Mouse (Mus musculus): ENCODE results near the gene Rpl39.

Rpl39 gene

DNA sequence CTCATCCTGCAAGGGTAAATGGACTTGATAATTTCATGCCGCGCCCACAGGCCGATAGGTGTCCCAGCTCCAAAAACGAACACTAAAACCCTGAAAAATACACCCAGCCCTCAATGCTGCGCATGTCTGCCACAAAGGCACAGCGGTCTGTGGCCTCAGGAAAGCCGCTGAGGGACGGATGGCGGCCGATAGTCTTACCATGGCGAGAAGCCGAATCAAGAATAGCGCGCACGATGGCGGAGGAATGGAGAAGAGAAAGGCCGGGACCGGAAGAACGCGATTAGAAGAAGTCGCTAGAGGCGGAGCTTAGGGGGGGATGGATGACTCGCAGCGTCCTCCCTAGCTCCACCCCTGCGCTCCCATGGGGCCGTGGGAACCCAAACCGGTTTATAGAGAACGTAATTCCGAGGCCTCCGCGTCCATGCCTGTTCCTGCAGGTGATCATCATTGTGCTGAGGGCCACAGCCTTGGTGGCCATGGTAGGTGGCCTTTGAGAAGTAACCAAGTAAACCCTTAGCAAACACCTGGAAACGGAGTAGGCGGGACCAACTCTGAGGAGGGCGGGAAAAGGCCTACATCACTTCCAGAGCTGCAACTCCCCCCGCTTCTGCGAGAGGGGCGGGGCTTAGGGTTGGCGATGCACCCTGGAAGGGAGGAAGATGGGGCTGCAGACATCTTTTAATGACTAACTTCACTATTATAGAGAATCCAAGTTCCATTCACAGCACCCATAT lies at the start of gene Rpl39:
Gene Rpl39 (minus strand): TSS at position 476 of the 734 bp plus-strand sequence.
- peak; percentile 91 for DNase-seq (ENCODE audit: low read depth, low spot score)

DNA sequence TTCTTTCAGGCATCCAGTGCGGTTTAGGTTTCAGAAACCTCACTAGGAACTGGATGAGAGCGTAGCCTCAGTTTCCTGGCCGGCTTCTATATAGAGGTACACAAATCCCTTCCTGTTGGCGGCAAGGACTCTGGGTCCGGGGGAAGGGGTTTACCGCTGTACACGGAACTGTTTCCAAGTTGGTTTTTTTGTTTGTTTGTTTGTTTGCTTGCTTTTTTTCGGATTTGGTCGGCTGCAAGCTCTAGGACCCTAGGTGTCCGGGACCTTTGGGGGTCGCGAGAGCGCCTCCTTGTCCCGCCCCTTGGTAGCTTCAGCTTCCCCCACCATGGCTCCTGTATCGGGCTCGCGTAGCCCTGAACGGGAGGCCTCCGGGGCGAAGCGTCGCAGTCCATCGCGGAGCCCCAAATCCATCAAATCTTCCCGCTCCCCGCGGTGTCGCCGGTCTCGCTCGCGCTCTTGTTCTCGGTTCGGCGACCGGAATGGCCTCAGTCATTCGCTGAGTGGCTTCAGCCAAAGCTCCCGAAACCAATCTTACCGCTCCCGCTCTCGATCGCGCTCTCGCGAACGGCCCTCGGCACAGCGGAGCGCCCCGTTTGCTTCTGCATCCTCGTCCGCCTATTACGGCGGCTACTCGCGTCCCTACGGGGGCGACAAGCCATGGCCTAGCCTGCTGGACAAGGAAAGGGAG lies 41.6 kb upstream of the Rpl39 start, which contains the start of gene Nkap:
Gene Nkap (plus strand): TSS at position 125 of the 688 bp plus-strand sequence.
- peak; percentile 85 for DNase-seq (ENCODE audit: low read depth, low spot score)

DNA sequence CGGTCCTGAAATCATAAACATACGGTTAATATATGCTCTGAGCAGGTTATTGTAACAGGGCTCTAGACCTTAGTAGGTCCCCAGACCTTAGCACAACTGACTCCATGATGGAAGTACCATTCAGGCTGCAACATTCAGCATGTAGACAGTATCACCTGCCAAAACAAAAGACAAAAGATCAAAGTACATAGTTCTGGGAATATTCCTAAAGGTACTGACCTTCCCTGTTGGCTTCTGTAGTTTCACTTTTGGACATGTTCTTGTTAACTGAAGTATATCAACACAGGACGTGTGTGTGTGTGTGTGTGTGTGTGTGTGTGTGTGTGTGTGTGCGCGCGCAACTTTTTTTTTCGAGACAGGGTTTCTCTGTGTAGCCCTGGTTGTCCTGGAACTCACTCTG lies 40.3 kb upstream of the Rpl39 start:
- no peak for DNase-seq (ENCODE audit: low read depth, low spot score)

DNA sequence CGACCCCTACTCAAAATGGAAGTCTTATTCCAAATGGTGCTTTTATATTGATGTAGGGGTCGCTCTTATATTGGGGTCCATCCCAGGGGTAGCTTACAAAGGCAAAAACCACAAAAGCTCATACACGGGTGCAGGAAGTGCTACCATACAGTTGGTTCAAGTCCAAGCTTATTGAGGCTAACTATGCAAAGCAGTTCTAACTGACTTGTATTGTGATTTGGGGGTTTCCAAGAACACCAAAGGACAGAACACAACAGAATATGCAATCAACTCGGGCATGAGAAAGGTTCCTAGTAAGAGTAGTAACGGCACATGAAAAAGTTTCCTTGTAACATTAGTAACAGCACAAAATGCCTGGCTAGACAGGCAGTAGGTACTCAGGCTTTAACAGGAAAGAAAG lies 35.0 kb upstream of the Rpl39 start:
- DNase-seq (ENCODE audit: low read depth, low spot score), result no peak

DNA sequence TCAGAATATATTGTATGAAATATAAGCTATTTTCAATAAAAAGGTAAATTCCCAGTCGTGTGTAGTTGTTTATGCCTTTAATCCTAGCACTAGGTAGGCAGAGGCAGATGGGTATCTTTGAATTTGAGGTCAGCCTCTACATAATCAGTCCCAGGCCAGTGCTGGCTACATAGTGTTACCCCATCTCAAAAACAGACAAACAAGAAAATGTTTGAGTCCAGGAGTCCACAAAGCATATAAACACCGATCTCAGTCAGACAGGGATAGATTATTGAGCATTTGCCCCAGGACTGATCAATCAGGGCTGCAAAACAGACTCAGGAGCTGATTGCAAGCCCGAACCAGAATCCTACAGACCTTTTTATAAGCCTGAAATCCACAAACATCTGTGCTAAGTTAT lies 34.4 kb upstream of the Rpl39 start:
- no peak for DNase-seq (ENCODE audit: low read depth, low spot score)

DNA sequence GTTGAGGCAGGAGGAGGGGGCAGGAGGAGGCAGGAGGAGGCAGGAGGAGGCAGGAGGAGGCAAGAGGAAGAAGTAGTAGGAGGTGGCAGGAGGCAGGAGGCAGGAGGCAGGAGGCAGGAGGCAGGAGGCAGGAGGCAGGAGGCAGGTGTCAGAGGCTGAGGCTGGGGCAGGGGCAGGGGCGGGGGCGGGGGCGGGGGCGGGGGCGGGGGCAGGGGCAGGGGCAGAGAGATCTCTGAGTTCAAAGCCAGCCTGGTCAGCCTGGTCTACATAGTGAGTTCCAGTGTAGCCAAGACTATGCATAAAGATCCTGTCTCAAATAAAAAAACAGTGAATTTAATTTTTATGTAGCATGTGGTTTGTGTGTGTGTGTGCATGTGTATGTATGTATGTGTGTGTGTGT lies 31.9 kb upstream of the Rpl39 start:
- no peak for DNase-seq (ENCODE audit: low read depth, low spot score)

DNA sequence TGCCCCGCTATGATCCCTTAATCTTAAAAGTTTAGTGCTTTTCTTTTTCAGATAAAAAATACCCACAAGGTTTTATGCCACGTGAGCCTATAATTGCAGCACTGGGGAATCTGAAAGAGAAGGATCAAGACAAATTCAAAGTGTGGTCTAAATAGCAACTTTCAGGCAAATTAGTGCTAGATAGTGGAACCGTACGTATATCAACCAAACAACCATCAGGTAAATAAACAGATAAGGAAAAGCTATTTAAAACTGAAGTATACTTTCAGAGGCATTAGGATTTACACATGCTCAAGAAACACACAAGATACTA lies 25.6 kb upstream of the Rpl39 start:
- DNase-seq (ENCODE audit: low read depth, low spot score), result peak; percentile 4

DNA sequence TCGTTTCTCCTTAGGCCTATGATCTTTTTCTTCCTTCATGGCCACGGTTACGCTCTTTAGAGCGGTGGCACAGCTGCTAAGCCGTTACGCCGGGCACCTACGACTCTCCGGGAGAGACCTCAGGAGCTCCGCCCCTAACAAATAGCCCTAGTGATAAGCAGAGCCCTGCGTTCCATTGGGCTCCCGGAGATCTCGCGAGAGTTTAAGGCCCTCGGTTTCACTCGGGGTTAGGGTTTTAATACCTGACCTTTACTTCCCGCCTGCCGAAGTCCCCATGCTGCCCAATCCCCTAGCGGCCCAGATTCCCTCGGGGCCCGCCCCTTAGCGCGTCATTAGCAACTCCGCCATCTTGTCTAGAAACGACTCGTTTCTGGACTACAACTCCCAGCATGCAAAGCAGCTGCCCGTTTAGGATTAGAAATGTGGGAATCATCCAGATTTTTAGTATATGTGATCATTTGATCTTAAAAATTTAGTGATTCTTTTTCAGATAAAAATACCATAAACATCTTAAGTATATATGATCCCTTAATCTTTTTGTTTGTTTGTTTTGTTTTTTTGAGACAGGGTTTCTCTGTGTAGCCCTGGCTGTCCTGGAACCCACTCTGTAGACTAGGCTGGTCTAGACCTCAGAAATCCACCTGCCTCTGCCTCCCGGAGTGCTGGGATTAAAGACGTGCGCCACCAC lies 25.1 kb upstream of the Rpl39 start, which contains the start of gene Upf3b:
Gene Upf3b (minus strand): TSS at position 130 of the 688 bp plus-strand sequence.
- DNase-seq (ENCODE audit: low read depth, low spot score), result peak; percentile 99

DNA sequence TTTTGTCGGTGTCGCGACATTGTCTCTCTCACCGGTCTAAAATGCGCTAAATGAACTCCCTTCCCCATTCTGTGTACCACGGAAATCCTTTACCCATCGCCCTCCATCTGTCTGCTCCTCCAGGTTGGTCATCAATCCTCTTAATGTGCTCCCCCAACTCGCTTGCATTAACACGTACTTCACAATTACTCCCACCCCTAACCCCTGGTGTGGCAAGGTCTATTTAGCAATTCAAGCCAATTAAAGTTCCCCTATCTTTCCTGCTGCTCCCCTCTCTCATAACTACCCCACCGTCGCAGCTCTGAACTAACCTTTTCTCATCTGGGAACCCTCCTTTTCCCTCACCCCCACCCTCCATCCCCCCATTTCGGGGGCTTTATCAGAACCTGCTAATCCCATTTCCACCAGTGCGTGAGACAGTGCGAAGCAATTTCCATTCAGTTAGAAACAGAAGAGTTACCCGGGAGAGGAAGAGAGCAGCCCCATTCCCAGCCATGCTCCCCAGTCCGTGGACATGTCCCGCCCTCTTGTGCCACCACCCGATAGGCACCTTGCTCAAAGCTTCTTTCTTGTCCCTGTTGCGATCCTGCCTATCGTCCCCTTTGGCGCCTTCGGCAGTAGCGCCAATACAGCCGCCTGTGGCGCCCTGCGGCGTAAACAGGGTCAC lies 24.5 kb upstream of the Rpl39 start:
- DNase-seq (ENCODE audit: low read depth, low spot score), result no peak

DNA sequence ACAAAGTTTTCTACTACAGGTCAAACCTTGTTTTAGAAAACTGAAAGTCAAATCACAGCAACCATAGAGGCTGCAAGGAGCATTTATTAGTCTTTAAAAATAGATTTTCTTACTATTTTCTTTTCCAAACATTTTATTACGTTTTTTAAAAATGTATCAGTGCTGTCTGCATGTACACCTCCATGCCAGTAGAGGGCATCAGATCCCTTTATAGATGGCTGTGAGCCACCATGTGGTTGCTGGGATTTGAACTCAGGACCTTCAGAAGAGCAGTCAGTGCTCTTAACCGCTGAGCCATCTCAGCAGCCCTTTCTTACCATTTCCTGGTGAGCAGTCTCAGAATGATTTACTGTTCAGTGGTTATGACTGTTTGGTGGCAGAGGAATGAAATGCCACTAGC lies 18.6 kb upstream of the Rpl39 start:
- peak; percentile 1 for DNase-seq (ENCODE audit: low read depth, low spot score)

DNA sequence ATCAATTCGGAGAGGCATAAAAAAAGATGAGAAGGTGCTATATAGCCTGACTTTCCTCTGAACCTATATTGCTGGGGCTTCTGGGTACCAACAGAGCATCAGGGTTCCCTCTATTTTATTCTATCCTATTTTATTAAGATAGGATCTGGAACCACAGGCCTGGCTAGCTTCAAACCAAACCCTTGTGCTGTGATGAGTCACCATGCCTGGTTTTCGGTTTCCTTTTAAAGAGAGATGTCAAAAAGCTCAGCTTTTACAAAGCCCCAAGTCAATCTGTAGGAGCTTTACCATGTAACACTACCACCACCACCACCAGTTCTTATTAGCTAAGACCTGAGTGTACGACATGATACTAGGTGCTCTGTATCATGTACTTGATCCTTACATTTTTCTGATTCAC lies 13.5 kb upstream of the Rpl39 start:
- DNase-seq (ENCODE audit: low read depth, low spot score), result peak; percentile 40

DNA sequence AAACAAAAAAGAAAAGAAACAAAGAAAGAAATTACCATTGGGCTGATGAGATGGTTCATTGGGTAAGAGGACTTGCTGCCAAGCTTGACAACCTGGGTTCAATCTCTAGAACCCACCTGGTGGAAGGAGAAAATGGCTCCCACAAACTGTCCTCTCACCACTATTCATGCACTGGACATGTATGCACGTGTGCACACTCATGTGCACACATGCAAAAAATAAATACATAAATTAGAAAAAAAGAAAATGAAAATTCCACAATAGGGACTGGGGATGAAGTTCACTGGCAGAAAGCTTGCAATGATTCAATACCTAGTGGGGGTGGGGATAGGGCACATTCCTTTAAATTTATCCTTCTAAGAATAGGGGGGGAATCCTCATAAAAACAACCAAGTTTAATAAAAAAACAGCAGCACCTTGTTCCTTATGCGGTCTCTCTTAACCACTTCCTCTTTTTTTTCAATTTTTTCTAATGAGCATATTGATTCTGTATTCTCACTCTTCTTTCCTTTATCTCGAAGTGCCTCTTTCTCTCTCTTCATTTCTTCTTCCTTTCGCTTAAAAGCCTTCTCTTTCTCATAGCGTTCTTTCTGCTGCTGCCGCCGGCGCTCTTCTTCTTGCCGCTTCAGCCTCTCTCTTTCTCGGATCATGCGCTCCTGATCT lies 10.0 kb upstream of the Rpl39 start:
- DNase-seq (ENCODE audit: low read depth, low spot score), result no peak

DNA sequence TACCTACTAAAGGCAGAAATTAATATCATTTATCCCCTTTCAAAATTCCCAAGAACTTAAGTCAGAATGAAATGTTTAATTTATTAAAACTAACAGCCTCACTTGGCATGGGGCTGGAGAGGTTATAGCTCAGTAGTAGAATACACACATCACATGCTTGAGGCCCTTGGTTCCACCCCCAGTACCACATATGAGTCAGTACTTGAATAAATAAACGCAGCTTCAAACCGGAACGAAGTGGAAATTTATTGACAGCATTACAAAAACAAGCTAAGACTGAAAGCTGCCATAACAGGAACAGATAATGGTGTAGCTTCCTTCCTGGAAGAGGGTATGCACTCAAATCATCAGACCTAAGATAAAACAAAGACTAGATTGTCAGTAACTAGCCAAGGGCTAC lies 6.3 kb upstream of the Rpl39 start:
- DNase-seq (ENCODE audit: low read depth, low spot score), result peak; percentile 36

DNA sequence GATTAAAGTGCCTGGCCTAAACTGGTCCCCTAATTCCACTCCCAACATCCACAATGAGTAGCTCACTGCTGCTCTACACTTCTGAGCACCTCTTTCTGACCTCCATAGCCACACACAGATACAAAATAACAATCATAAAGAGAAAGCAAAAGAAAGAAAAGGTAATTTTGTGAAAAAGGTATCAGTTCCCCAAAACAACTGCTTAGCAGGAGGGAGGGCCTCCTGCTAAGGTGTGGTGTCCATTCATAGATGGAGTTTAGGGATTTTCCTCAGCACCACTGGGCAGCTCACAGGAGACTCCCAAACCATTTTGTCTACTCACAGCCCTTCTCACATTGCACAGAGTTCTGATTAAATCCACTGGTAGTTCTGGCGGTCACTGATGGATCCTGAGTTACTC lies 3.6 kb upstream of the Rpl39 start:
- no peak for DNase-seq (ENCODE audit: low read depth, low spot score)

DNA sequence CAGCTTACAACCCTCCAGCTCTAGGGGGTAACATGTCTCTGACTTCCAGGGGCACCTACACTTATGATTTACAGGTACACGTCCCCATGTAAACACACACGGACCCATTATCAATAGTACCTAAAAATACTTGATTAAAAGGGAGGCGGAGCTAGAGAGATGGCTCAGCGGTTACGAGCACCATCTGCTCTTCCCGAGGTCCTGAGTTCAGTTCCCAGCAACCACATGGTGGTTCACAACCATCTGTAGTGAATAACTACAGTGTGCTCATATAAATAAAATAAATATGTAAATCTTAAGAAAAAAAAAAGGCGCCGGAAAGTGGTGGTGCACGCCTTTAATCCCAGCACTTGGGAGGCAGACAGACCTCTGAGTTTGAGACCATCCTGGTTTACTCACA lies 463 bp upstream of the Rpl39 start:
- DNase-seq (ENCODE audit: low read depth, low spot score), result no peak

DNA sequence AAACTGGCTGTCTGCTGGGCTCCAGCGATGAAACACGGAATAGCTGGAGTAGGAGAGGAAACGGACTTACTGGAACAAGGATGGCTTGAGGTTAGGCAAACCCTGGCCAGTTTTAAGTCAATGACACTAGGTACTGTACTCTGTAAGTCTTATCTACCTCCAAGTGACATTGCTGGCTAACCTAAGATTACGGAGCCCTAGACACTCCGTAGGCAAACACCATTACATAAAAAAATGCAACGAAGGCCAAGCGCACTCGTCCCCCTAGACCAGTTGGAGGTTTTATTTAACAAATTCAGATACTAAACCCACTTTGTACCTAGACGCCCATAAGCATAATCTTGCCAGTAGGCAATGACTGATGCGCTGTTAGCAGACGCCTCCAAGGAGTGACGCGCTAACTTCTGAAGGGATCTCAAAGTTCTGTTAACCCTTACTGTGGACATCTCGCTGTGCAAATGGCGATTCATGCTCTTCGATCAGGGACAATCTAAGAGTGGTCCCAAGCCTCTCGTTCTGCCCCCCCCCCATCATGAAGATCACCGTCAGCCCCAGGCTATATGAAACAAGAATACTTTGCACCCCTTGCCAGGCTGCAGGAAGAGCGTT lies 780 bp downstream of the Rpl39 start:
- DNase-seq (ENCODE audit: low read depth, low spot score), result peak; percentile 46

DNA sequence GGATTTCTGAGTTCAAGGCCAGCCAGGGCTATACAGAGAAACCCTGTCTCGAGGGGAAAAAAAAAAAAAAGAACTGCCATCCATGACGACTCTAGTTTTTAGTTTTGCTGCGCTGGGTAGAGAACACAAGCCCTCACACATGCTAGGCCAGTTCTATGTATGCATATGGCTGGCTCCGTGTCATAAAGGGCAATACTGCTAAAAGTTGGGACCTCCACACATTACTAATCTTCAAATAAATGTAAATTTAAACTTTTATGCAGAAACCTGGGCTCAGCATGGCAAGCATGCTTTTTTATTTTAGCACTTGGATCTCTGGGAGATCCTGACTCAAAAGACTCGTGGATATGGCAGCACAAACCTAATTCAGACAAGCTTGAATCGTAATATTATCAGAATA lies 4.0 kb downstream of the Rpl39 start:
- DNase-seq (ENCODE audit: low read depth, low spot score), result no peak

DNA sequence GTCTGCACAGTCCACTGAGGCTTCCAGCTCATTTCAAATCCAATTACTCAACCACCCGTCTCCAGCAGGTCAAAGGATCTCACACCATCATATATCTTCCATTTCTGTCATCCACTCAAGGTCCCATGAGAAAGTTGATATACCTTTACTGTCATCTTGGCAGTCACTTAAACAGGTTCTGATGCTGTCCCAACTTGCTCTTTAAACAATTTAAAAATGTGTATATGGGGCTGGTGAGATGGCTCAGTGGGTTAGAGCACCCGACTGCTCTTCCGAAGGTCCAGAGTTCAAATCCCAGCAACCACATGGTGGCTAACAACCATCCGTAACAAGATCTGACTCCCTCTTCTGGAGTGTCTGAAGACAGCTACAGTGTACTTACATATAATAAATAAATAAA lies 4.9 kb downstream of the Rpl39 start:
- peak; percentile 3 for DNase-seq (ENCODE audit: low read depth, low spot score)

DNA sequence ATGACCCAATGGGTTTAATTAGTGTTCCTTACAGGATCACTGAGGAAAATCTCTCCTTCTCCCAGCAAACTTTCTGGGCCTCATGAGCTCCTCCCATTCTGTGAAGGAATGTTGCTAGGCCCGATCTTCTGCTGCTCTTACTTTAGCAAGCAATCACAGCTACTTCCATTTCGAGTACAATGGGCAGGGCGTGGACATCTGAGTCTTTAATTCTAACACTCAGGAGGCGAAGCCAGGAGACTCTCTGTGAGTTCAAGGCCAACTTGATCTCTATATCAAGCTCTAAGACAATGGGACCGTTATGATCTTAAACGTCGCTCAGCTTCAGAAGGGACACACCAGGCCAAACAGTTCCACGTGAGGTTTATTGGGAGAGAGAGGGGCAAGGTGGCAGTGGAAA lies 8.6 kb downstream of the Rpl39 start:
- DNase-seq (ENCODE audit: low read depth, low spot score), result no peak

DNA sequence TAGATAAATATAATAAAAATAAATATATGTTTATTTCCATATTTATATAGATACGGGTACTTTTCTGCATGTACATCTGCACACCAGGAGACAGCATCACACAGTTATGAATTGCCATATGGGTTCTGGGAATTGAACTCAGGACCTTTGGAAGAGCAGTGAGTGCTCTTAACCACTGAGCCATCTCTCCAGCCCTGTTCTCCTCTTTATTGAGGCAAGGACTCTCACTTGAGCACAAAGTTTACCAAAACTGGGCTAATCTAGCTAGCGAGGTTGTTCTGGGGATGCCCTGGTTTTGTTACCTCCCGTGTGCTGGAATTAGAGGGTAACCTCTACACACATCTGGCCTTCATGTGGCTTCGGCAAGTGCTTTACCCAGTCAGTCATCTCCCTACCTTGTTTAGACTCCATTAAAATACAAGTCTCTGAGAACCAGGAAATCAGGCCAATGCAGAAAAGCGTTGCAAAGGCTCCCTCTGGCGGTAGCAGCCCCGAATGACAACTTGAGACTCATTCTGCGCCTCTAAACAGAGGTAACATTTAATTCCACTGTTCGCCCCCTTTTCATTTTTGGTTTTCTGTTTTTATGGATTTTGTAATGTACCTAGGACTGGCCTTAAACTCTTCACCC lies 10.8 kb downstream of the Rpl39 start:
- DNase-seq (ENCODE audit: low read depth, low spot score), result peak; percentile 80

DNA sequence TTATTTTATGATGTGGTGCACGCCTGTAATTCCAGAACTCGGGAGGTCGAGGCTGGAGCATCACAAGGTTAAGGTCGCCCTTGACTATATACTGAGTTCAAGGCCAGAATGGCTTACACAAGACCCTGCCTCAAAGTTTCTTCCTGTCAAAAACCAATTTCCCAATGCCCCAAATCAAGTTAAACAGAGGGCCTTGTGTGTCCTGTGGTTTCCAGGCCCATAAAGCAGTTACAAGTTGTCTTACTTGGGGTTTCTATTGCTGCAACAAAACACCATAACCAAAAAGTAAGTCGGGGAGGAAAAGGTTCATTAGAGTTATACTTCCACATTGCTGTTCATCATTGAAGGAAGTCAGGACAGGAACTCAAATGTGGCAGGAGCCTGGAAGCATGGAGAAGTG lies 16.4 kb downstream of the Rpl39 start:
- no peak for DNase-seq (ENCODE audit: low read depth, low spot score)

All from 3T3-L1 (cell line).